Mouse (Mus musculus) kidney, postnatal 4 days (tissue): Measurements from ENCODE around the gene Itga2.

Experiments used
- DNase-seq, 2 experiments: peaks; one replicate each; pipeline ENCODE4 v3.0.0; 2021; ENCODE audit warnings: mixed read lengths in 2 of 2

Gene Itga2

DNA sequence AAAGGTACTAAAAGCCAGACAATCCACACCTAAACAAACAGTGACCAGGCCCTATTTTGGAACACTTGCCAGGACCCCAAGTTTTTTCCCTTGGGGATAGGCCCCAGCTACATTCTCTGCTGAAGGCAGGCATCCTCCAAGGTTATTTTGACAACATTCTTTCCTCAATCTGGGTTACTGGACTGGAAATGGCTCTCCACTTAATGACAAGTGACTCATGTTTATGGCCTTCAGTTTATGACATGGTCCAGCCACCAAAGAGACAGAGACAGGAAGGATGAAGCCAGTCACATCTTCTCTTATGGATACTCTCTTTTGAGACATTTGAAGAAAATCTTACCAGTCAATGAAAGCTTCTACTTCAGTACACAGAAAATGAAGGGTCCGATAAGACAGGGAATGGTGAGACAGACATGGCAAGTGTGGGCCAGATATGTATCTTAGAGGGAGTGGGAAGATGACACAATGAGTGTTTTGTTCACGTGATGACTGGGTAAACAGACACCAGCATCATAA lies 55.8 kb downstream of the Itga2 start:
- DNase-seq = no peak

DNA sequence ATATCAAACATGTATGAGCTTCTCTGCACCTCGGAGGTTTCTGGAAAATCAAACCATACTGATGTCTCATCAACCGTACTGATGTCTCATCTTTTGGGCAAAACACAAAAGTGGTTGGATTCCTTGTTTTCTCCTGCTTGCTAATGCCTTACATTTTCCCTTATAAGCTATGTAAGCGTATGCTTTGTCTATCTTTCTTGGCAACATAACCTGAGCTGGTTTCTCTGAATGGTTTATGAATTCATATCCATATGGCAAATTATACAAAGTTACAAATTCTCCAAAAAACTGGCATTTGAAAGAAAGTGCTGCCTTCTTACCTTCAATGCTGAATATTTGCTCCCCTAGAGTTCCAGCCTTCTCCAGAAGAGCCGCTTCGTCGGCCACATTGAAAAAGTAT lies 57.2 kb downstream of the Itga2 start:
- no peak for DNase-seq

DNA sequence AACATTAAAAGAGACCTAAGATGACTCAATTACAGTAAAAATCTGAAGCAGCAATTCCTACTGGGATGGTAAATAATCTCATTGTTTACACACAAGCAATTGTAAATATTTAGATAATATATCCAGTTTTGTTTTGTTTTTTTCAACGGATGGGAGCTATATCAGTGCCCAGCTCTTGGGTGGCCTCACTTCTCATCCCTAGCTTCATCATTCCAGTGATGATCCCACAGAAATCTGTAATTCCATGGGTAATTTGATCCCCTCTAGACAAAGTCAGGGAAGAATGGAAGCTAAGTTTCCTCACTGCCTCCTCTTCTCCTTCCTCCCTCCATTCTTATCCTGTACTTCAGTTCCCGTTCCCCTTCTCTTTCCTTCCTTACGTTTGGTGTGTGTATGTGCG lies 74.4 kb downstream of the Itga2 start:
- no peak for DNase-seq

DNA sequence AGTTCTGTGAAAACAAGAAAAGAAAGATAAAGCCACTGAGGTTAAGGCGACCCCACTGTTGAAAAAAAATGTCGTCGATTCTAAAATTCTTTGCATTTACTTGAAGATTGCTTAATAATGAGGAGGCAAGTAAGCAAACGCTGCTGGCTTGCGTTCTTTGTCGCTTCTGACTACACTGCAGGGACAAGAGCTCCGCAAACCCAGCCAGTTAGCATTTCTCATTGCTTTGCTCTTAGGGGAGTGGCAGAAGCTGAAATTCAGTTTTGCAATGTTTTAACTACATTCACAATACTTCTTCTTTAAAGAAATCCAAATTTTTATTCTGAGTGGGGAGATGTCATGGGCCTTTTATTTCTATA lies 75.7 kb downstream of the Itga2 start:
- no peak for DNase-seq

DNA sequence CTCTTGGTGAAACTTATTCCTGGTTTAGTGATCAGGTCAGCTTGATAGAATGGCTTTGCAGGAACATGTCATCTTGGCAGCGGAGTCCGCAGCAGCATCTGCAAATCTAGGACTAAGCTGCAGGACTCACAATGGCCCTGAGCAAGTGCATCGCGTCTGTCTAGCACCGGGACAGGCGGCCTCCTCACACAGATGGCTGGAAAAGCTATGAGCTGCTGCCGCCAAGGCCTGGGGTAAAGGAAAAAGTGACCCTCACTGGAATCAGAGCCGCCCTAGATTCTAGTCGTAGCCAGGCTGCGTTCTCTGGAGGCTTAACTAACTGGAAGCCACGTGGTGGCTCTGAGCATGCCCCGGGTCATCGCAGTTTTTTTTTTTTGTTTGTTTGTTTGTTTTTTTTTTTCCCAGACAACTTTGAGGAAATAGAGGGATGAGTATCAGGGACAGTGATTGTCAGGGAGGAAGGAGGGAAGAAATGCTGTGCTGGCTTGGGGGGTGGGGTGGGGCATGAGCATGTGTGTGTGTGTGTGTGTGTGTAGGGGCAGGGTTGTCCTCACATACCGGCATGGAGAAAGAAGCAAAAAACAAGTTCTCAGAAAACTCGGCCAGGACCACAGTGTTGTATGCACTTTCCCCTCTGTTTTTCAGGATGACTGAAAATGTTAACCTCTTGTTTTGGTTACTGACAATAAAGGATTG lies 76.2 kb downstream of the Itga2 start:
- DNase-seq = peak; percentile 9 to 24

DNA sequence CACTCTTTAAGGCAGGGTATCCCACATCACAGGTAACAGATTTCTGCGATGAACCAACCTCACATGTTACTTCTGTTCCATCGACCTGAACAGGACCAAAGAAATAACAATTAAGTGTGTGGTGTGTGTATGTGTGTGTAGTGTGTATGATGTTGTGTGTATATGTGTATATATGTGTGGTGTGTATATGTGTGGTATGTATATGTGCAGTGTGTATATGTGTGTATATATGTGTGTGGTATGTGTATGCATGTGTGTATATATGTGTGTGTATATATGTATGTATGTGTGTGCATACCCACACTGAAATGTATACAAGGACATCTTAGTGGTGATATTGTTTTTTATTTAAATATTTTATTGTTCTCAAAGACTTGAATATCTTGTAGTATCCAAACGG lies 77.5 kb downstream of the Itga2 start:
- no peak for DNase-seq

DNA sequence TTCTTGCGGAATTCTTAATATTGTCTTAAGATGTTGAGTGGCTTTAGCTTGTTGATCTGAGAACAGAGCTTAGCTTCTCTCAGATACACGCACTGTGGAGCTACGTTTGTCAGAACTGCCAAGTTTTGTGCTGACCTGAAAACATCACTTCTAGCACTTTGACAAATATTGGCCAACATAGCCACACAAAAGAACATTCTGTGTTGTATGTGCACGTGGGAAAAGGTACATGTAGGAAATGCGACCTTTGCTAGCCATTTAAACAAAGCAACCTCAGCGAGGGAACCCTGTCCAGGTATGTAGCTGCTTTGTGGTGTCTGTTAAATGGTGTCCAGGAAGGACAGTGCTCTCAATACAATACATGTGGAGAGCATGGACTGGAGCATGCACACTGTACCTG lies 77.9 kb downstream of the Itga2 start:
- DNase-seq = no peak

DNA sequence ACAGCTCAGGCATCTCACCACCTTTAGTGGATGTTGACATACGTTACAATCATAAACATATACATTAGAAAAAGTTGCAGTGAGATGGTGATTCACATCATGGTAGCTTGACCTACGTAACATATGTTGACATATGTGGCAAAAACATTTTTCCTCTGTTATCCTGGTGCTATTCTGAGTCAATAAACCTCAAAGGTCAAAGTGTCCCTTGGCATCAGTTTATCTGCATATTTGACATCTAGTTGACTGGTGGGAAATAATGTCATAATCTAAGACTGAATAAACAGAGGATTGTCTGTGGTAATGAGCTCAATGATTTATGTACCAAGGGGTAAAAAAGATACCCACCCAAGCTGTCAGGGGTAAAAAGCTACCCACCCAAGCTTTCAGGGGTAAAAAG lies 78.7 kb downstream of the Itga2 start:
- DNase-seq = no peak

DNA sequence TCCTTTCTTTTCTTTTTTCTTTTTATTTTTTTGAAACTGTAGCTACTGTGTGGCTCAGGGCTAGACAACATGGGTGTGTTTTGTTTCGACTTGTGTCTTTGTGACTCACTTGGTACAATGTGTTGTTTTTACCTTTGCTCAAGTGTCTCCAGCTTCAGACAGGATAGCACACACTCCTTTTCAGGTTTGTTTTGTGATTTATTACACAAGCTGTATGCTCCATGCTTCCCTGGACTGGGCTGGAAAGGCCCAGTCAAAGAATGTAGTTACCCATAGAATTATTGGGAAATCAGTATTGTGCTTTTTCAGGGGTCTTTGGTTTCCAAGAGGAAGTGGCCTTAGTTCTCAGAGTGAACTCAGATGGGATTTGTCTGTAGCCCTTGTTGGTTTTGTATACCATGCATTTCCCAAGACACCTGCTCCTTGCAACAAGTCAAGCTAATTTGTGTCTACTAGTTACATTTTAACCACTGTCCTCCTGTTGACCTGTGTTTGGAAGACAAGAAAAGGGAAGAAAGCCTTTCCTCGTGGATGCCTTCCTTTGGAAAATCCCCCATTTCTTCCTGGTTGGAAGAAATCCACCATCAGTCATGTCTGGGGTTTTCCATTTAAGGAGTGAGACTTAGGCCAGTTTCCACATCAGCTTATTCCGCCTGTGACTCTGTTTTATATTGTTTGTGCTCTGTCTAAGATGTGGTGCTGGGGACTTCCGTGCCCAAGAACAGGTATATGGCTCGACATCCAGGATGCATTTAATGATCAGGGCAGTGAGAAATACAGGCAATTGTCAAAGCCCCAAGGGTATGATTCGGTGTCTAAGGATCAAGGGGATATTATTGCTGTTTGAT lies 79.4 kb downstream of the Itga2 start:
- DNase-seq = no peak

DNA sequence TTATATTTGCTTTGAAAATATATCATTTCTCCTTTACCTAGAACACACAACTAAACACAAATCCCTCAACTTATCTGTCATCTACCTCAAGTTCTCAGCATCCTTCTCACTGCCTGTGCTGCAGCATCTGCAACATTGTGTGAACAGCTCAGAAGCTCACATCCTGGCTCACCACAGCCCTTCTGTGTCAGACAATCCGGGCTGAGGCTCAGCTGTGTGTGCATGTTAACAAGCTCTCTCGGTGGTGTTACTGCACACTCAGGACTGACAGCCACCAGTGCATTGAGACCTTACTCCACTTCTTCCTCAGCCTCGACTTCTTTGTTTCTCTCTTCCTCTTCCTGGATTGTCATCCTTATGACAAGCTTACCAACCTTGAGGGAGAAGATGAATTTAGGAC lies 83.0 kb downstream of the Itga2 start:
- DNase-seq = no peak

DNA sequence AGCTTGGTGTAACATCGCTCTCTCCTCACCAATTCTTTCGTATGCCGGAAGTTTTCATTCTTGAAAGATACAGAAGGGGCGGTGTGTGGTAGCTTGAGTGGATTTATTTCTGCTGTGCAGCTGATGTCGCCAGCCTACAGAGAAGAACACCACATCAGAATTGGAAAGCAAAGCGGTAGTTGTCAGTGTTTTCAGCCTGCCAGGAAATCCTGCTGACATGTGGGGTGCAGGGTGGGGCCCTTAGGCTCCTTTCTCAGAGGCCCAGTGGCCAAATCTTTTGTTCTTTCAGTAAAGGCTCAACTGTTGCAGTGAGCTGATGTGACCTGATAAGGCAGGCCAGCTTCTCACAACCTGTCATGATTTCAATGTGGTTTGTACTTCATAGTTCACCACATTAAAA lies 86.1 kb downstream of the Itga2 start:
- no peak for DNase-seq

DNA sequence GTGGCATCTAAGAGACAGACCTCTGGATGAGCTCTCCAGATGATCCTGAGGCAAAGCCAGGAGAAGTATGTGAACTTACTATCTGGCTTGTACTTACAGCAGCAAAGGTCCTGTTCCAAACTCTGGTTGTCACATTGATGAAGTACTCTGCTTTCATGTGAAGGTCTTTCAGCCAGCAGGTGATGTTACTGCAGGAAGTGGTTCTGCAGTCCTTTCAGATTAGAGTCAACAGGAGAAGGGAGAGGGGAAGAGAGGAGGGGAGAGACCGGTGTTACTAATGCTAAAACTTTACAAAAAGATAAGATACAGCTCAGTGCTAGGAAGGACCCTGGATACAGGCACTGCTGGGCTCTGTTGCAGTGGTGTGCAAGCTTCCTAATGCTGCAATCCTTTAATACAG lies 88.6 kb downstream of the Itga2 start:
- no peak for DNase-seq

DNA sequence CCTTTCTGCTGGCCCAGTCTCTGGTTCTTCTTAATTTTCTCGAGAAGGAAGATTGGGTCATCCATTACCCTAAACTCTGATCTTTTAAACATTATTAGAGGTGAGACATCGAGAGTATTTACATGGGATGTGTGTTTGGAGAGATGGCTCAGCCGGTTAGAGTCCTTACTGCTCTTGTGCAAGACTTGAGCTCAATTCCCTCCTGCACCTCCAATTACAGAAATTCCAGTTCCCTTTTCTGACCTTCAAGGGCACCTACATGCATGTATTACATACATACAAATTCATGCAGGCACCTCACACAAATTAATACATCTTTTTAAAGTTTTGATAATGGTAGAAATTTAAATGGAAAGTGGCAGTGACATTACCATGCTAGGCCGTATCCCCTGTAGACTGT lies 91.4 kb downstream of the Itga2 start:
- no peak for DNase-seq

DNA sequence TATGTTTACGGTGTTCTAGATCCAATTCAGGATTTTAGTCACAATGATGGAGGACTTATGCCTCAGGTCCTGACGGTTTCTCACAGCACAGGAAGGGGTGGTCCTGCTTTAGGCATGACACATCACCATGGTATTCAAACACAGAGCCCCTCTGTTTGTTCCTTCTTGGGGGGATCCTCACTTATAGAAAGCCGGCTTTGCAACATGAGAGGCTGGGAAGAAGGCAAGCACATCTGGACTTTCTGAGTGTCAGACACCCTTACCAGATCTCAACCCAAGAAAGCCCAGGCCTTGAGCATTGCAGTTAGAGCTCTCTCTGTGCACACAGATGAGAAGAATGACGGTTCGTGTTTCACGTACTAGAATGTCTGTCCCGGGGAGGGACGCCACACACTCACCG lies 92.8 kb downstream of the Itga2 start:
- DNase-seq = no peak

DNA sequence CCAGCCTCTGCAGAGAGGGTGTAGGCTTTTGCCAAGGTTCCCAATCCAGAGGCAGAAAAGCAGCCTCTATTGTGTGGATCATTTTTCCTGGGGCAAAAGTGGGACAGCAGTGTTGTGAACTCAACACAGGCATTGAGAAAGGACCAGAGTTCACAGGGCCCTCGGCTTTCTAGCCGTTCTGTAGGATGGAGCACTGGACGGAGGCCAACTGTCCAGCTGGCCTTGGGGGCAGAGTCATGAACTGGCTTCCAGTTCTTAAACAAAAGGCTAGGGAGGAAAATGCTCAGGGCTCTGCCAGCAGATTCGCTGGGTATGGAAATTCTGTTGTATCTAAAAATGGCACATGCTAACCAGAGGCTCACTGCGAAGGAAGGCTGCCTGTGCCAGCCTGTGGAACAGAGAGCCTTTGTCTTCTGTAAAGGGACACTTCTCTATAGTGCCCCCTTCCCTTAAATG lies 93.3 kb downstream of the Itga2 start:
- peak; percentile 80 to 87 for DNase-seq

DNA sequence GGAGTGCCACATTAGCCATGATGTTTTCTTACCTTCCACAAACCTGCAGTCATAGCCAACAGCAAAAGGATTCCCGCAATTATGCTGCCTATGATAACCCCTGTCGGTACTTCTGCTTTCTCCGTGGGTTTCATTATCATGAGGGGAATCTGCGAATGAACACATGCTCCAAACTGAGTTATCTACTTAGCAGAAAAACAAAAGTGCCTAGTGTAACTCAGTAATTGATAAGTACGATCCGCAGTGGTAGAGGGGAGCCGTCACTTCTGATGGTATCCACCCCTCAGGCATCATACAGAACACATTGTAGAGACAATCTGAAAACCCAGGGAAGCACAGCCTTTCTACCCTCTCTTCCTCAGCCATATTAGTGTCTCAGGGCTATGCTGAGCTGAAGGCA lies 94.8 kb downstream of the Itga2 start:
- DNase-seq = no peak

DNA sequence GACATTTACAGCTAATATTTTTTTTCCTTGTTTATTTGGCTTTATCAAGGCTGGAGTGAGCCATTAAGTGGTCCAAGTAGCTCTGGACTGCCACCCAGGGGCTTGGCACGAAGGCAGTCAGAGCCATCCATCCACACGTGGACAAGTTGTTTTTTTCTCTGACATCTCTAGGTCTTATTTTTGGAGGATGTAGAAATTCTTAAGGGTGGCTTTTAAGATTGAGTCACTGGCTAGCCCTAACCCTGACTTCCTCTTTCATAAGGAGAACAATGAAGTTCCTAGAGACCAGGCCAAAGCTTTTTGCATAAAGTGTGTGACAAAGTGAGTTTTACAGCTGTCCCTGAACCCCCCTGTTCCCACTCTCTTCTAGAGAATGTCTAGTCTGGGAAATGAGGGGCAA lies 97.3 kb downstream of the Itga2 start:
- no peak for DNase-seq

DNA sequence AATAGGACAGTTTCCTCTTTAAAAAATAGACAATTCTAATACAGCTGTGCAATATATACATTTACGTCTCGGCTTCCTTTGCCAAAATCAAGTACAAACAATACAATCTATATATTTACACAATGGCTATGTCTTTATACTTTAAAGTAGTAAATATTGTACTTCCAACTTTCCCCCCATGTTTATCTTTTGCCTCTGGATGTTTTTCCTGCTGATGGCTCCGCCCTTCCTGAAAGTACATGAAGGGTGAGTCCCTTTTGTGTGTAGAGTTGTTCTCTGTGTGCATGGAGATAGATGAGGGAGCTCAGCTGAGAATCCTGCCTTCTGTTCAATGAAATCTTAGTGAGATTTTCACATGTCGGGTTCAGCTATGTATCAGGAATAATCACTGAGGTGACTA lies 98.5 kb downstream of the Itga2 start:
- DNase-seq = no peak

DNA sequence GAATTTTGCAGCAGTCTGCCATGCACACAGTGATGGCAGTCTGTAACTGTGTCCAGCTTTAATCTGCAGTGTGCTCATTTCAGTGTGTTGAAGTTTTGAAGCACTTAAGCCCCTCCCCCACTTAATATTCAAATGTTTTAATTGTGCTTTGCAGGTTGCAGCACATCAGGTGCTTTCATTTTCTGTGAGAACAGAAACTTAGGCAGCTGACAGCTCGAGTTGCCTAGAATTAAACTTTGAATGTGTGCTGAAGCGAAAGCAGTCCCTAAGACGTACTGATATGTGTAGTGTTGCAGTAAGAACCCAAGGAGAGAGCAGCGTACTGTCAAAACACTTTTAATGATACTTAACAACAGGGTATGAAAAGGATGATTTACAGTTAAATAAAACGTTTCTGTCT lies 99.1 kb downstream of the Itga2 start:
- DNase-seq = no peak

DNA sequence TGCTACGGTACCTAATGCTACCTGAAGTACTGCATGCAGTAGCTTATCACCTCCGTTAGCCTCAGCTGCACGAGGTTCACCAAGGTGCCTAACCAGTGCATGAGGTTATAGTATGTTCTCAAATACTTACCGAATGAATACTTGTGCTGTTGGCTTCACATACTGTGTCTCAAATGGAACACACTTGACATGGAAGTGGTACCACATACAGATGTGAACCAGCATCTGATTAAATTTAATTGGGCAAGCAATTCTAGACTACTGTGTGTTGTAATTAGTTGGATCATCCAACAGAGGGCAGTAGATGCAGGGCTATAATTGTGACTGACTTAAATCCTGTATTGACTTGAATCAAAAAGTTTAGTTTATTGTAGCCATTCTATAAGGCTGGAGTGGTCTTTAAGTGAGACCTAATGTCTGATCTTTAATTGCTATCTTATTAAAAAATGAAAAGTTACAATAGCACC lies 100.5 kb downstream of the Itga2 start:
- no peak for DNase-seq

DNA sequence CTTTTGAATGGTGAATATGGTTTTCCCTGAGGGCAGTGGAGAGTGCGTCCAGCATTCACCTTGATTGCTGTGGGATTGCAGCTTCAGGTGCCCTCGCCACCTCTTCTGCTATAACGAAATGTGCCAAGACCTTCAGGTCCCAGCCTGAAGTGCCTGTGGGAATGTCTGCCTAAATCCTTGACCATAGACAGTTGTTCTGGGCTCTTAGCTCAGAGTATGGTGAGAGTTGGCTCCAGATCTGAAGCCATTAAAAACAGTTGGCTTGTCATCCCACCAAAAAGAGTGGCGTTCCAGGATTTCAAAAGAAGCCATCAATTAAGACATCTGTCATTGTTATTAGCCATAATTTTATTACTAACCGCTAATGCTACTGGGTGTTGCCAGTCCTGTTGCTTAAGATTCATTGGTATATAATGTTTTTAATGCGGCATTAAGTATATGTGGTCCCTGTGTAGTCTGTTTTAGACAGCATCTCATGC lies 106.5 kb downstream of the Itga2 start:
- DNase-seq = no peak

DNA sequence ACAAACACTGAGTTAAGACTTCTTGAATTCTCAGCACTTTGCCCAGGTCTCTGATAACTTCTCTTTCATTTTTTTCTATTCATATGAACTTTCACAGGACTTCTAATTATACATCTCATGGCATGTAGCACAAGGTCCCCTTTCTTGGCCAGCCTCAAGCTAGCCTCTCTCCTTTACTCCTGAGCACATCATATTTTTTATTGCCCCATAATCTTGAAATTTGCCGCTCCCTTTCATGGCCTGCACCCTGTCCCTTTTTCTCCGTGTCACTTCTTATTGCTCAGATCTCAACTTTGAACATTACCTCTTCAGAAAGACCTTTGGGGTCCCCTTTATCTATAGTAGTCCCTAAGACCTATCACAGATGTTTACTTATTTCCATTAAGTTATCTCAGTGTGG lies 109.0 kb downstream of the Itga2 start:
- DNase-seq = no peak

DNA sequence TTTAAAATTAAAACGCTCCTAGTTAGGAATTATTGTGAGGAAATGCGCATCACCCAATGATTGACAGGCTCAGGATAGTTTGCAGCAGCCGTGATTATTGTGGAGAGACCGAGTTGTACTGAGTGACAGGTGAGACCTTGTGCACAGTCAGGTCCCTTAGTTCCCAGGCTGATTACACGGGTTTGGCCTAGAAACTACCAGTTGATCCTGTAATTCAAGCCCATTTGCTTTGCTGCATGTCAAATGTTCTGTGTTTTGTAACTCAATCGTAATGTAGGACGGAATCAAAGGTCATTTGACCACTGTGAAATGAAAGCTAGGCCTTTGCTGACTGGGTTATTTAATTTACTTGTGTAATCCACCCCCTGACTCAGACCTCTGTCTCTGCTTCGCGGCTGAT lies 113.4 kb downstream of the Itga2 start:
- no peak for DNase-seq

DNA sequence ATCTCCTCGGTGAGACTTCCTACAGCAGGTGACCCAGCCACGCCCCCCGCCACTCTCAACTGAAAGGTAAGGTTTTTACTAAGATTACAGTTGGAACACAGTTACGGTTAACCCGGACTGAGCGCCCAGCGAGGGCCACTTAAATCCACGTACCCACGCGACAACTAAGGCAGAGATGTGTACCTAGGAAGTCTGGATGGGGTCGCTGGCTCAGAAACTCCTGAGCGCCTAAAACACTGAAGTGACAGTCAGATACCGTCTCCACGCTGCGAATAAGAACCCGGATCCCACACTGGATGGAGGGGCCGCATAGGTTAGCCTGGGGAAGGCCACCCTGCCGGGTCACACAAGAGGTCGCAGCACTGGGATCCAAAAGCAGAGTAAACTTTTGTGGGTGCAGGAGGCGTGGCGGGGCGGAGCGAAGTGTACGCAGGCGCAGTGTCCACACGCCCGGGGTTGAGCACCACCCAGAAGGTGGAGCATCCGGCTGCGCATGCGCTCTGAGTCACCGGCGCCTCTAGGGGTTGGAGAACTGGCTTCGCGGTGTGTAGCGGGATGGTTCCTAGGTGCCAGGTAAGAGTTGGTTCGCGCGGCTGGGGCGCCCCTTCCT lies 114.0 kb downstream of the Itga2 start, which contains the start of gene Mocs2:
Mocs2 (plus strand) TSS at position 486 of the 610 bp plus-strand sequence.
- DNase-seq = peak; percentile 97
